Mouse (Mus musculus): ENCODE measurements around the gene Usp12.

Gene Usp12

GRCm38 (mm10) chr5:146794853-146795252, at the start of gene Usp12:
Gene Usp12, minus strand, starts transcription at chr5:146795006.
- DNase-seq (ENCODE audit: low spot score) = peak; percentile 98

GRCm38 (mm10) chr5:146844301-146844941, 49.6 kb upstream of the Usp12 start:
- peak; percentile 50 for DNase-seq (ENCODE audit: low spot score)

DNA sequence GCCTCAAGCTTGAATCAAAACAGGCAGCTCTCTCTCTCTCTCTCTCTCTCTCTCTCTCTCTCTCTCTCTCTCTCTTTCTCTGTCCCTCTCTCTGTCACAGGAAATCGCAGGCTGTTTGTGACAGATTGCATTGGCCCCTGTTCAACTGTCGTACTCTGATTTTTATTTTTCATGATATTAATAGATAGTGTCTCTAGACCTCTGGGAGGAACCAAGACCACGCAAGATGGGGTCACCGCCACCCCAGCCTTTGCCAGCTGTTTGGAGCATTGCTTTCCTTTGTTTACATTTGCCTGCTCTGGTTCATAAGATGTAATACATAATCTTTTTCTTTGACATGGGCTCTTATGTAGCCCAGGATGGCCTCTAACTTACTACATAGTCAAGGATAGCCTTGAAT, 47.2 kb upstream of the Usp12 start:
- DNase-seq (ENCODE audit: low spot score) = no peak

GRCm38 (mm10) chr5:146841301-146841700, 46.5 kb upstream of the Usp12 start:
- DNase-seq (ENCODE audit: low spot score) = no peak

DNA sequence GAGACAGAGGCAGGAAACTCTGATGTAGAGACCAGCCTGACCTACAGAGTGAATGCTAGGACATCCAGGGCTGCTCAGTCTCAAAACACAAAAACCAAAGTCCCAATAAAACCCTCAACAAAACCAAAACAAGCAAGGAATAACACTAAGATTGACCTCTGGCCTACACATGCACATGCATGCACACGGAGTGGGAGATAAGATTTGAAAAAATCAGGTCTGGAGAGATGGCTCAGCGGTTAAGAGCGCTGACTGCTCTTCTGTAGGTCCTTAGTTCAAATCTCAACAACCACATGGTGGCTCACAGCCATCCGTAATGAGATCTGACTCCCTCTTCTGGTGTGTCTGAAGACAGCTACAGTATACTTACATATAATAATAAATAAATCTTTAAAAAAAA, 45.6 kb upstream of the Usp12 start:
- no peak for DNase-seq (ENCODE audit: low spot score)

DNA sequence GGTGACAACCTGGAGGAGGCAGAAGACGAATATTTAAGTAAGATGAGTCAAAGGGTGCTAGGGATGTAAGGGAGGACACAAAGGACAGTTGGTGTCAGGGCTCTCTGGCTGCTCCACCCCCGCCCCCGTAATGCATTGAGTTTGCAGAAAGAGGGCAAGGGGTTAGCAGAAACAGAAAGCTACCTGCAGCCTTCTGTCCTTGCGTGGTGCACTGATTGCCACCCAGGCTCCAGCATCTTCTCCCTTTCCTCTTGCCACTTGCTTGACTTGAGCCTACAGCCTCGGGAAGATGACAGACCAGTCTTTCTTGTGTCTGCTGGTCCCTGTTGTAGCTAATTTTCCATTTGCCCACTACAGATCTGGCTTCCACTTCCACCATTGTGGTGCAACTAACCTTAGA, 45.0 kb upstream of the Usp12 start:
- DNase-seq (ENCODE audit: low spot score) = no peak

- no peak for DNase-seq (ENCODE audit: low spot score)
Measured at GRCm38 (mm10) chr5:146838836-146839648, 44.2 kb upstream of the Usp12 start.

DNA sequence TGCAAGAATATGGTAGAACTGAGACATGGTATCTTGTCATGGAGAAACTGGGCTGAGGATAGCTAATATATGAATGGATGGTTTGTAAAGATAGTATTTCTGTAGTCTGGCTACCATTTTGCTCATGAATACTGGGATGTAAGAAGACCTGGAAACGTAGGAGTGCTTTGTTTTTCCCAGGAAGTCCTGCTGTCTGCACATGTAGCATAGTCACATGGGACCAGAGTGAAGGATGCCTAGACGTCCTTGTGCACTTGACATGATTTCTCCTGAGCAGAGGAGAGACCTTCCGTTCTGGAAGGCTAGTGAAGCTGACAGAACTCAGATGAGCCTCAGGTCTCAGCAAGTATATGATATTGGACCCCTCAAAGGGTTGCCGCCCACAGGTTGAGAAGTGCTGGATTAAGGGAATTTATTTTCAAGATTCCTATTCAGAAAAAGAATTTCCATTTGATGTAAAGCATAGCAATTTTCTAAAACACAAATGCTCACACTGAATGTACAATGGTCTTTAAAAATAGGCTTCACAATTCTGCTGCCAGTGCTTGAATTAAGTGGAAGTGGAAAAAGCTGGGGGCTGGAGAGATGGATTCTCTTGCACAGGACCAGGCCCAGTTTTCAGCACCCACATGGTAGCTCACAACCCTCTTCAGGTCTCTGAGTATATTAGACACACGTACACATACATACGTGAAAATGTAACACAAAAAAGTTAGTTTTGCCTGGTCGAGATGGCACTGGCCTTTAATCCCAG, 43.3 kb upstream of the Usp12 start:
- no peak for DNase-seq (ENCODE audit: low spot score)

DNA sequence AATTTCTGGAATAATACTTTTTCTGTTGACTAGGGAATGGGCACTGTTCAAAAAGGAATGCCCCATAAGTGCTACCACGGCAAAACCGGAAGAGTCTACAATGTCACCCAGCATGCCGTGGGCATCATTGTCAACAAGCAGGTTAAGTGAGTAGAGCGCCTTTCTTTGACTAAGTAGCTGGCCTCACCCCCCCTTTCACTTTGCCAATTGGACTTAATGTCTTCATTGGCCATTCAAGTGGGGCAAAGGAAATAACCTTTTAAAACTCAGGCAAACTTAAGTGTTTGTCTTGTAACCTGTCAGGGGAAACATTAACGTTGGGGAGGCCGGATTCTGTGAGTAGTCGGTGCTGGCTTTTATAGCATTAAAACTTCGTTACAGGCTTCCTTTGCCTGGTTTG, 40.2 kb upstream of the Usp12 start:
- no peak for DNase-seq (ENCODE audit: low spot score)

GRCm38 (mm10) chr5:146833673-146834201, 38.9 kb upstream of the Usp12 start:
- DNase-seq (ENCODE audit: low spot score) = no peak

GRCm38 (mm10) chr5:146832769-146833448, 38.1 kb upstream of the Usp12 start, which contains the start of gene Rpl21:
Gene Rpl21, plus strand, starts transcription at chr5:146832890.
- peak; percentile 90 for DNase-seq (ENCODE audit: low spot score)

GRCm38 (mm10) chr5:146832435-146832768, 37.6 kb upstream of the Usp12 start:
- no peak for DNase-seq (ENCODE audit: low spot score)

- no peak for DNase-seq (ENCODE audit: low spot score)
Measured at GRCm38 (mm10) chr5:146829528-146829927, 34.7 kb upstream of the Usp12 start.

- no peak for DNase-seq (ENCODE audit: low spot score)
Measured at GRCm38 (mm10) chr5:146823005-146823404, 28.2 kb upstream of the Usp12 start.

GRCm38 (mm10) chr5:146818906-146819623, 24.3 kb upstream of the Usp12 start:
- no peak for DNase-seq (ENCODE audit: low spot score)

DNA sequence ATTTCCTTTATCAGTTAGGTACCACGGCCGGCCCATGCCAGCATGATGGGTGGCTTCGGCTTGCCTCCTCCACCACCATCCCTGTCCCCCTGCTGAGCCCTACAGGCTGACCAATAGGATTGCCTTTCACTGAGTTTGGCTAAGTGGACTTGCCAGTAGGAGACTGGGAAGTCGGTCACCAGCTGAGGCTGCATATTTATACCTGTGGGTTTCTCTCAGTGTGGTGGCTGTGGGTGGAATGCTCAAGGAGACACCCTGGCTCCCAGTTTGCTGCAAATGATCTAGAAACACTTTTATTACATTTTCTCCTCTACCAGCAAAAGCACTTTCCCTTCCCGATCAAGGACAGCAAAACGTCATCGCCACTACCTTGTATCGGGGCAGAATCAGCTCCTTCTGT, 22.8 kb upstream of the Usp12 start:
- DNase-seq (ENCODE audit: low spot score) = no peak

GRCm38 (mm10) chr5:146815394-146815793, 20.6 kb upstream of the Usp12 start:
- DNase-seq (ENCODE audit: low spot score) = no peak

- DNase-seq (ENCODE audit: low spot score) = no peak
Measured at GRCm38 (mm10) chr5:146813421-146813820, 18.6 kb upstream of the Usp12 start.

GRCm38 (mm10) chr5:146812866-146813265, 18.1 kb upstream of the Usp12 start:
- DNase-seq (ENCODE audit: low spot score) = no peak

- no peak for DNase-seq (ENCODE audit: low spot score)
Measured at GRCm38 (mm10) chr5:146809951-146810350, 15.1 kb upstream of the Usp12 start.

- DNase-seq (ENCODE audit: low spot score) = no peak
Measured at GRCm38 (mm10) chr5:146806004-146806430, 11.2 kb upstream of the Usp12 start.

Measured in retina, embryonic 14.5 days (tissue).